Mouse (Mus musculus) c-Kit-positive CD71-positive TER-119-negative erythroid progenitor cells, embryonic 14.5 days (primary cell): ENCODE results near the gene Bhmt2.
A peak's percentile ranks its signal among the peaks of the same experiment; 100 is the strongest.

Experiments
- DNase-seq: peaks from one replicate; pipeline ENCODE4 v3.0.0-alpha.2; 2013; ENCODE audit warnings: low read depth

Bhmt2 gene

GRCm38 (mm10) chr13:93639636-93640035, 34.5 kb downstream of the Bhmt2 start:
- DNase-seq = no peak

- DNase-seq = no peak
Measured at GRCm38 (mm10) chr13:93637282-93638245, 36.5 kb downstream of the Bhmt2 start, which contains the start of gene Bhmt. Gene Bhmt (minus strand): TSS chr13:93637961.

- no peak for DNase-seq
Measured at GRCm38 (mm10) chr13:93636561-93636960, 37.5 kb downstream of the Bhmt2 start.

GRCm38 (mm10) chr13:93632927-93633326, 41.2 kb downstream of the Bhmt2 start:
- no peak for DNase-seq

GRCm38 (mm10) chr13:93630941-93631705, 43.0 kb downstream of the Bhmt2 start:
- no peak for DNase-seq

- DNase-seq = no peak
Measured at GRCm38 (mm10) chr13:93628861-93629260, 45.2 kb downstream of the Bhmt2 start.

GRCm38 (mm10) chr13:93614361-93614948, 59.6 kb downstream of the Bhmt2 start:
- DNase-seq = no peak

GRCm38 (mm10) chr13:93613771-93614170, 60.3 kb downstream of the Bhmt2 start:
- DNase-seq = no peak

GRCm38 (mm10) chr13:93612660-93613607, 61.2 kb downstream of the Bhmt2 start:
- DNase-seq = peak; percentile 48

- DNase-seq = no peak
Measured at GRCm38 (mm10) chr13:93608476-93608875, 65.6 kb downstream of the Bhmt2 start.

GRCm38 (mm10) chr13:93607701-93608100, 66.4 kb downstream of the Bhmt2 start:
- no peak for DNase-seq

- DNase-seq = no peak
Measured at GRCm38 (mm10) chr13:93606868-93607578, 67.1 kb downstream of the Bhmt2 start.
